Mouse (Mus musculus) bone marrow, adult 2 months (tissue): Measurements from ENCODE around the gene Anks1b.

Experiments
- CTCF ChIP-seq: fragments of 200-500 bp; IDR thresholded peaks from 2 replicates; pipeline ENCODE4 v1.5.1; 2011; ENCODE audit warnings: low read length, control low read depth; ENCODE audit not compliant: control insufficient read depth, insufficient read depth
- POLR2A ChIP-seq: fragments of 200-500 bp; IDR thresholded peaks from 2 replicates; pipeline ENCODE4 v1.6.1; 2011; ENCODE audit warnings: low read depth, mild to moderate bottlenecking, control low read depth, low read length, borderline replicate concordance; ENCODE audit not compliant: control insufficient read depth

DNA sequence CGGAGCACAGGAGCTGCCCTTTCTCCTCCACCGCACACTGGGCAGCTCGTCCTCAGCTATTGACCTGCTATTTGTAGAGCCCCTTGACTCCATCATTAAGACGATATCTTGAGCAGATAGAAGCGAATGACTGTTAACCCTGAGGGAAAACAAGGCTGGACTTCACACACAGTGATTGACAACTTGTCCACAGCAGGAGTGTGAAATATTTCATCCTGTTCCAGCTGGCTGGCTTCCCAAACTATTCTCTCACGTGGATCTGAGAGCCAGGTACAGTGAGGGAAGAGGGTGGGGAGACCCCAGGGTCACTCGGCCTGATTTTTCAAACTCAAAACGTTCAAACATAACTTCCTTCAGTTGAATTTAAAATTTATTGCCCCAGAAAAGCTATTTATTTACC is 824.1 kb downstream of the Anks1b start:
- no peak for TF ChIP-seq CTCF
- TF ChIP-seq POLR2A = no peak
